ENCODE assay signal across 33 mouse cellular contexts in the genomic region with DNA sequence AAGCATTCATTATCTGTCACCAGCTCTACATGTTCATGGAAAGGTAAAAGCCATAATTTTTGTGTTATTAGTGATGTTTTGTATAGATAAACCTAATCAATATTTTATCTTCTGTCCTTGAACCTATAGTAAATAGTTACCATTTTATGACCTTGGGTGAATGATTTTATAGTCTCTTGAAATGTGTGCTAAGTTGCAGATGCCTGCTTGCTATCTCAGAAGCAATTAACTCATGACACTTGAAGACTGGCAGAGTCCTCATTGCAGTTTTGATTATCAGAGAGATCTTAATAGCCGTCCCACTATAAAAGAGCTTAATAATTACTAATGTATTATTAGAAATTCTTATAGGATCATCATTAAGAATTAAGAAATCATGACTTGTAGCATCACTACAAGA.
"Had no signal": no experiment of that assay in that cellular context is flagged by ENCODE, and none has a peak within 500 bp of the region (broad histone marks: within the 10 kb centered on the region; RNA-seq: fewer than 3 reads in every experiment).

No protein-coding gene starts in this region.

- H3K27ac ChIP-seq: heart, embryonic 10.5 days; heart, embryonic 13.5 days; heart, embryonic 15.5 days; hindbrain, embryonic 10.5 days; hindbrain, embryonic 12.5 days; hindbrain, embryonic 13.5 days; hindbrain, embryonic 14.5 days; hindbrain, embryonic 15.5 days; hindbrain, postnatal 0 days; kidney, embryonic 15.5 days; kidney, postnatal 0 days; layer of hippocampus, adult 2 months; left cerebral cortex, adult 2 months had no signal

- ATAC-seq: hindbrain, embryonic 16.5 days; hindbrain, postnatal 0 days; inflammation-experienced regulatory T-cells, adult 6 months had no signal

- H3K4me2 ChIP-seq: heart, embryonic 11.5 days; heart, embryonic 12.5 days; heart, embryonic 13.5 days; heart, embryonic 15.5 days; hindbrain, embryonic 12.5 days; hindbrain, embryonic 13.5 days; hindbrain, embryonic 14.5 days; hindbrain, embryonic 15.5 days; kidney, embryonic 15.5 days had no signal

- H3K4me1 ChIP-seq: heart, embryonic 10.5 days; heart, embryonic 12.5 days; heart, embryonic 13.5 days; heart, embryonic 15.5 days; hindbrain, embryonic 10.5 days; hindbrain, embryonic 12.5 days; hindbrain, embryonic 13.5 days; hindbrain, embryonic 15.5 days; kidney, embryonic 15.5 days had no signal

- H3K9ac ChIP-seq: heart, embryonic 12.5 days; heart, embryonic 13.5 days; heart, embryonic 15.5 days; hindbrain, embryonic 12.5 days; hindbrain, embryonic 13.5 days; hindbrain, embryonic 14.5 days; hindbrain, embryonic 15.5 days; kidney, embryonic 15.5 days had no signal

- H3K27me3 ChIP-seq: heart, embryonic 12.5 days; heart, embryonic 13.5 days; heart, embryonic 15.5 days; hindbrain, embryonic 12.5 days; hindbrain, embryonic 13.5 days; hindbrain, embryonic 15.5 days; kidney, embryonic 15.5 days had no signal

- H3K9me3 ChIP-seq: heart, embryonic 10.5 days; heart, embryonic 12.5 days; heart, embryonic 13.5 days; heart, embryonic 15.5 days; hindbrain, embryonic 10.5 days; hindbrain, embryonic 12.5 days; hindbrain, embryonic 13.5 days; hindbrain, embryonic 15.5 days; kidney, embryonic 15.5 days had no signal

- H3K36me3 ChIP-seq: heart, embryonic 10.5 days; heart, embryonic 12.5 days; heart, embryonic 13.5 days; heart, embryonic 15.5 days; hindbrain, embryonic 10.5 days; hindbrain, embryonic 12.5 days; hindbrain, embryonic 13.5 days; hindbrain, embryonic 15.5 days; kidney, embryonic 15.5 days had no signal

- H3K4me3 ChIP-seq: heart, embryonic 10.5 days; heart, embryonic 12.5 days; heart, embryonic 13.5 days; heart, embryonic 15.5 days; hindbrain, embryonic 10.5 days; hindbrain, embryonic 12.5 days; hindbrain, embryonic 13.5 days; hindbrain, embryonic 15.5 days; kidney, embryonic 15.5 days; layer of hippocampus, adult 2 months; left cerebral cortex, adult 2 months had no signal

- DNase-seq: heart, postnatal 10 days; heart, postnatal 14 days; heart, postnatal 36 days; heart, postnatal 4 days; kidney, adult 11 months; kidney, adult 18-20 months; kidney, adult 2 months; kidney, adult 8-10 months; kidney, adult 9 months; kidney, postnatal 10 days; kidney, postnatal 14 days; kidney, postnatal 25 days; kidney, postnatal 36 days; kidney, postnatal 4 days; layer of hippocampus, adult 9-11 months; layer of hippocampus, postnatal 36 days had no signal
